Mouse (Mus musculus): ENCODE data around the gene Slc38a7. TPM values are rescaled to one million over a fixed set of nuclear protein-coding genes. Genes with fewer than 3 reads are reported as not detected.

Gene Slc38a7
- 6.6 and 14.5 TPM in 2 replicates for polyA plus RNA-seq (2012)

DNA sequence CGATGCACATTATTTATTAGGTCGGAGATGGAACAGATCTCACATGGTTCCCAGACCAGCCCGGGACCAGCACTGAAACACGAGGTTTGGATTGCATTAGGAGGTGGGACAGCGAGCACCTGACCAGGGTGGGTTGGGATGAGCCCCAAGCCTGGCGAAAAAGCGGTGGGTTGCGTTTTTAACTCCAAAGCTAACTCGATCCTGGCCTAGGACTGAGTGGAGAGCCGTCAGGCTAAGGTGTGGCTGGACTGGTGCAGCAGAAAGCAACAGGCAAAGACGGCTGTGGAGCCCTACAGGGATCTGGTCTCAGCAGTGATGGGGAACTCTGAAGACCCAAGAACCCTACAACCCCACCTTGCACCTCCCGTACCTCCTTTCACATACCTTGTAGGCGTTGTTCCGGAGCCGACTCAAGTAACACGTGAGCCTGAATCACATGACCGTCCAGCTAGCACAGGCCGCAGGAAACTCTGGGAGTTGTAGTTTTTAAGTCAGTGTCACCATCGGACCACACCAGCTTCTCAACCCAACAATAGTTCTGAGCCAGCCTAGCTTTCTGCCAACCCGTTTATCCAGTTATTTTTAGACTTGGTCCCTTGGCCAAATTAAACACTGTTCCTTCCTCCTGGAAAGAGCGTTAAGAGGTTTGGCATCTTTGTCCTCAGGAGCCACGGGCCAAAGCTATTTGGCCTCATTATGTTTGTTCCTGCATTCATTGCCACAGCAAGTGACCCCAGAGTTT is at the start of gene Slc38a7:
Slc38a7 (minus strand) TSS at position 438 of the 742 bp plus-strand sequence.
- no peak for TF ChIP-seq GATA1 (IDR thresholded peaks at IDR 0.05; ENCODE audit: low read length)

DNA sequence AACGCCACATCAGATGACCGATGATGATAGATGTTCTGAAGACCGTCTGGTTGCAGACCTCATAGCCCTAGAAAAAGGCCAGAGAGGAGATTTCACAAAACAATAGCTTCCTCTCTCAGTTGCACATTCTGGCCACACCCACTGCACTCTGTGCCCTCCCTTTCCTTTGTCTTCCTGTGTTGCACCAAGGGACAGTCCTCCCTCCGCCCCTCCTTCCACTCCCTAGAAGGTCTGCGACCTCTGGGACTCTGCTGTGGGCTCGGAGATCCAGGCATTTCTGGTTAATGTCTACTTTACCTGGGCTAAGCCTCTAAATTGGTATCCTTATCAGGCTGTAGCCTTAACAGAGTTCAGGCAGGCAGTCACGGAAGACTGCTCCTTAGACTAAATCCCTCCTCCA is 48.5 kb upstream of the Slc38a7 start:
- no peak for TF ChIP-seq GATA1 (IDR thresholded peaks at IDR 0.05; ENCODE audit: low read length)

DNA sequence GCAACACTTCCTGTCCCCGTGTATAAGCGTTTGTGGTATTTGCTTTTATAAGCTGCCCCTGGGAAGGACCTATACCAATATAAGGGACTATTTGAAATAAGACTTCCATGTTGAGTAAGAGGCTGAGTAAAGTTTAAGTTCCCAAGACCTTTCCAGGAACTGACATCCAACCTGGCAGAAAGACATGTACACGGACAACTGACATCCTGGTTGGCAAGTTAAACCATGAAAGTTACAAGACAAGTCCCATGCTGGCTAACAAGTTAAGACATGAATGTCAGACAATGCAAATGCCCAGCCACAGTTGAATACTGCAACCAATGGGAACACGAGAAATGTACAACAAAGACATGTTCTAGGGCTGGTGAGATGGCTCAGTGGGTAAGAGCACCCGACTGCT is 40.4 kb upstream of the Slc38a7 start:
- TF ChIP-seq GATA1 (IDR thresholded peaks at IDR 0.05; ENCODE audit: low read length), result no peak

DNA sequence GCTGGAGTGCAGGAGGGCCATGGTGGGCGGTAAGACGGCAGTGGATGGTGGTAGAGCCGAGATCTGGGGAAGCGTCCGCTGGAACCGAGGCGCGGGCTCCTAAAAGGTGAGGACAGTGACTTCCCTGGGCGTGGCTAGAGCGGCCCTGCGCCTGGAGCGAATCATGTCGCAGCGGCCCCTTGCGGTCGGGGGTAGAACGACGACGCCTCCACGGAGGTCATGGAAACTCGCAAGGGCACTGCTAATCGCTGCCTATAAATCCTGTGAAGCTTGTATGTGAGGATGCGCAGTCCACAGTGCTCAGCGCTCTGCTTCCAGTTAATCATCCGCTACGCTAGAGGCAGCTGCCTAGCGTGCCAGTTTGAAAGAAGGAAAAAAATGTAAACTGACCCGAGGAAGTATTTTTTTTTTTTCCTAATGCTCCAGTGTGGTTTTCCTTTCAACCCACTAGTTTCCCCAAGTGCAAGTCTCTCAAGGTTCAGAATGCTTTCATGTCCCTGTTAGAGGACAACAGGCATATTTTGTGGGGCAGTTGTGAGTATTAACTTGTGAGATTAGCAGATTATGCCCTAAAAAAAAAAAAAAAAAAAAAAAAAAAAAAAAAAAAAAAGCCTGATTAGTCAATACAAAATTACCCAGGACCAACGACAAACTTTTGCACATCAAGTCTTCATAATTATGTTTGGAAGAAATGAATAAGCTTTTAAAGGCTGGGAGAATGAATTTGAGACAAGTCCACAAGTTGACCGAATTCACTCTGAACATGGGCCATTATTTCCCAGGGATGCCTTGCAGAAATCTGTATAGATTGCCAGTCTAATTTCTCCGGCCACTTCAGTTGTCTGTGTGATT is 35.2 kb upstream of the Slc38a7 start, which contains the start of gene Got2:
Got2 (minus strand) TSS at position 263 of the 852 bp plus-strand sequence.
- no peak for TF ChIP-seq GATA1 (IDR thresholded peaks at IDR 0.05; ENCODE audit: low read length)

DNA sequence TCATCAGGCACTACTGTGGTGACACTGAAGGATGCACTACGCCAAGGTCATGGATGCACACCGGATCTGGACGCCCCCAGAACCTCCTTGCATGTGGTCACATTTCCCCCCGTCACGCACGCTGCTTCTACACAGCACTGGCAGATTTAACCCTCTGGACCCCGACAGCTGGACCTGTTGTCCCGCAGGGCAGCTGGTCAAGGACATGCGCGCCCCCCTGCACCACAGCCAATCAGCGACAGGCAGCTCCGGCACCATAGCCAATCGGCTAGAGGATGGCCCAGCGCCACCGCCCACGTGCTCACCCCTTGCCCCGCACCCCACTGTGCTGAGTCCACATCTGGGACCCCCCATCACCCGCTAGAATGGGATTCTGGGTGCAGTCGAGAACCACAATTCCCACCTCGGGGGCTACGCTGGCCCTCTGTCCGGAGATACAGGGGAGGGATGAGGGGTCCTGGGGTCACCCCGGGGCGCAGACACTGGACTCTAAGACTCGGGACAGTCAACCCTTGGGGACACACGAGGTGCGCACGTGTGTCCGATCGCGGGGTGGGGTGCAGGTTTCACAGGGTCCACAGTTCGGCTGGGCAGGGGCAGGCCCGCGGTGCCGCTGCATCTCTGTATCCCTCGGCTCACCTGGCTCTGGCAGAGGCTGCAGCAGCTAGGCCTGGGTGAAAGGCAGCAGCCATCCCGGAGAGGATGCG is 34.4 kb upstream of the Slc38a7 start:
- no peak for TF ChIP-seq GATA1 (IDR thresholded peaks at IDR 0.05; ENCODE audit: low read length)

DNA sequence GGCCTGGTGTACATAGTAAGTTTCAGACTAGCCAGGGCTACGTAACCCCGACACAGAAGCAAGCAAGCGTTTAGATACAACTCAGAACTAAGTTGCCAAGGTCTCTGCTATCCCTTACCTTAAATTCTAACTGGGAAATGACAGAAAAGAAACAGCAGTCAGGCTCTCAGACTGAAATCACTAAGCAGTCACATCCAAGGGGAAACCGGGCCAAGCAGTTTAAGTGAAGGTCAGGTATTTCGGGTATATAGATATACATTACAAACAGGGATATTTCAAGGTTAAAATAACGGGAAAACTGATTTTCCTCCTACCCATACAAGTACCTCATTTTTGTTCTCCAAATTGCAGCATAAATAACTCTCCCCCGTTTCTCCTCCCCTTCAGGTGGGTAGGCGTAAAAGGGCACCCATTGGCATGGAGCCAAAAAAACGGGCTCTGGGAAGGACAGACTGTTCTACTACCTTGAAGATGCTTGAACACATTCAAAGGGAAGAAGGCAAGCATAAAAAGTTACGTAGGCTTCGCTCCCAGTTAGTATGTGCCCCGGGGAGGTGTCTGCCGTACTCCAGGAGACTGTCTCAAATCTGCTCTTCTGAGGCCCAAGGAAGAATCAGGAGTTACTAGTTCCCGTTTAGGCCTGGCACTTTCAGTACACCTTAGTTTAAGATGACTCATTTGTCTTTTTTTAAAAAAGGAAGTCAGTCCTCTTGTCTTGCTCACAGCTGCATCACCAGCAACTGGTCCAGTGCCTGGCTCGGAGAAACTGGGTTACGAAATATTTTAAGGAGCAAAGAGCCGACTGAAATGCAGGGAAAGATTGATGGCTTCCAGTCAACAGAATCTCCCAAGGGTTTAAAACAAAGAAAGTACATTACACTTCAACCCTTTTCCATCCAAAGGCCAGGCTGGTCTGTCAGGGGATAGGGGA is 33.6 kb upstream of the Slc38a7 start:
- no peak for TF ChIP-seq GATA1 (IDR thresholded peaks at IDR 0.05; ENCODE audit: low read length)

DNA sequence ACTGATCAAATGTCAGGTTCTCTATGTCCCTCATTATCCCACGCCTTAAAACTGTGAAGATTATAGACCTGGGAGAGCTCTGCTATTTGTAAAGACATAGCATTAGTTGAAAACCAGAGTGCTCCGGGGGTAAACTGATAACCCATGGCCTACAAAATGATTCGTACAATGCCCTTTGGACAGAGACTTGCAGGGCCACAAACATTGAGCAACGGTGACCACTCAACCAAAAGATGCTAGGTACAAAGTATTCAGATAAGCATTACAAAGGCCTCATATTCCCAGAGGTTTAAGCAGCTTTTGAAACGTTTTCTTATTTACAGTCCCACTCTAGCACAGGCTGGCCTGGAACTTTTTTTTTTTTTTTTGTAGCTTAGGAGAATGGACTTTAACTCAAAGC is 32.6 kb upstream of the Slc38a7 start:
- TF ChIP-seq GATA1 (IDR thresholded peaks at IDR 0.05; ENCODE audit: low read length), result no peak

DNA sequence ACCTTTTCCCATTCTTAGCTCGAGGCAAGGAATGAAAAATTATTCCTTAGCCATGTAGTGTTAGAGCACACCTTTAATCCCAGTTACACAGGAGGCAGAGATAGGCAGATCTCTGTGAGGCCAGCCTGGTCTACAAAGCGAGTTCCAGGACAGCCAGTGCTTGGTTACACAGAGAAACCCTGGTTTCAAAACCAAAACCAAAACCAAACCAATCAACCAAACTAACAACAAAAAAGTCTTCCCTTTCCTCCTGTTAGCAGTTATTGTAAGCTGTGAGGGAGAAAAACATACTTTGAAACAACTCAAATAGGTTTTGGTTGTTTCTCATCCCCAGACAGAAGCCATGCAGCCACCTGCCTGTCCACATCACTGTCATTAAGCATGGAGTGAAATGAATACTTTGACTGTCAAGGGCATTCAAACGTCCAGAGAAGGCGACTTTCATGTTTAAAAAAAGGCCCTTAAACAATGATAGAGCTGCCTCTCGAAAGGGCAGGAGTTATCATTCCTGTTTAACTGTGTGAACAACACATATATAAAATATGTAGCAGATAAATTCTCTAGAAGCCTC is 32.0 kb upstream of the Slc38a7 start:
- no peak for TF ChIP-seq GATA1 (IDR thresholded peaks at IDR 0.05; ENCODE audit: low read length)

DNA sequence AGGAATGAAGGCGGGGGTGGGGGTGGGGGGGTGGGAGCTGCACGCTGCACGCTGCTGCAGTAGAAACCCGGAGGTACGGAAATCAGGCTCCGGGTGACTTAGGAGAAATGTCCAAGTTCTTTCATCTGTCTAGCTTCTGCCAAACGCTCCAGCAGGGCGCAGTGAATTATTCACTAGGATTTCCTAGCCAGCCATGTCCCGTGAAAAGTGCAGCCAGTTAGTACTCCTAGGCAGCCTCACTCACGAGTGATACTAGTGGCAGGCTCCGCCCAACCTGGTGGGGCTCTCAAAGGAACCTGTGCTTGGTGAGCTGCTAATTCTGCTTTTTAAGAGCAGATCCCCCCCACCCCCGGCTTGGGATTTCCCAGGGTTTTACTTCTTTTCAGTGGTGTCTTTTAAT is 31.2 kb upstream of the Slc38a7 start:
- no peak for TF ChIP-seq GATA1 (IDR thresholded peaks at IDR 0.05; ENCODE audit: low read length)

DNA sequence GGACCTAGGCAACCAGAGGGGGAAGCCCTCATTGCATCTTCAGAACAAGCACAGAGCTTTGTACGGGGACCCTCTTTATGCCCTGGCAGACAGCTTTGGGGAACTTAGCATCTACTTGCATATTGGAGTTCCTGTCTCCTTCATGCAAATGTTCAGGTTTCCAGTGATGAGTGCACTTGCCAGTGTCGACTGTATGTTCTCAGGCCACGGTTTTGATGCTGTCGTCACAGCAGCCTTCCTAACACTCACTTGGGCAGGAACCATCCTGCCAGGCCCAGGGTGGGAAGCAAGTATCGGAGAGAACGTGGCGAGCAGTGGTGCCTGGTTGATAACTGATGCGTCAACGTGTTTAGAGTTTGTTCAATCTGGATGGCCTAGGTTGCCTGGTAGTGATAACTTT is 28.9 kb upstream of the Slc38a7 start:
- no peak for TF ChIP-seq GATA1 (IDR thresholded peaks at IDR 0.05; ENCODE audit: low read length)

DNA sequence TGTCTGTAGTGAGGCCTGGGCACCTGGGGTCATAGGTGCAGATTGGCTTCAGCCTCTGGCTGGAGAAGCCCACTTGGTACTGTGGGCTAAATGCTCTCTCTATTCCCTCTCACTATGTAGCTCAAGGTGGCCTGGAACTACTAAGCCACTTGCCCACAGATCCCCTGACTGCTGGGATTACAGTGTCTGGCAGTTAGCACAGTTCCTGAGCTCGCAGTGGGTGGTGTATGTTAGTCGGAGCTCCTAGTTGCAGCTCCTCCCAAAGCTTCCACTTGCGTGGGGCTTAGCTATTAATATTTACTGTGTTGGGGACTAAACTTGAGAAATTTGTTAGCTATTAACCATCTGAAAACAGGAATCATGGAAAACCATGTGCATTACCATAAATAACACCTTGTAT is 28.2 kb upstream of the Slc38a7 start:
- no peak for TF ChIP-seq GATA1 (IDR thresholded peaks at IDR 0.05; ENCODE audit: low read length)

DNA sequence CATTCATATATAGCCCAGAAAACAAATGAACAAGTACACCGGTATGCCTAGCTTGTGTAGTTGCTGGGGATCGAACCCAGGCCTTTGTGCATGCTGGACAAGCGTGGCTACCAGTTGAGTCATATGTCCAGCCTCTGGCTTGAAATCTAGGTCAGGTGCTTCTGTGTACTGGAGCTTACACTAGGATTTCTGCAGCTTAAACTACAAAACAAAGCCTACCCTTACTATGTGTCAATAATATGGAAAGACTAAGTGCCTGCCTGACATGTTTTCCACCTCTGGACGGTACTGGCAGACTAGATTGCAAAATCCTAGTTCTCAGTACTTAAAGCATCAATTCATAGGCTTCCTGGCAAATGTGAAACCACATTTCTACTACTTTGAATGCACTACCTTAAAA is 26.5 kb upstream of the Slc38a7 start:
- TF ChIP-seq GATA1 (IDR thresholded peaks at IDR 0.05; ENCODE audit: low read length), result no peak

DNA sequence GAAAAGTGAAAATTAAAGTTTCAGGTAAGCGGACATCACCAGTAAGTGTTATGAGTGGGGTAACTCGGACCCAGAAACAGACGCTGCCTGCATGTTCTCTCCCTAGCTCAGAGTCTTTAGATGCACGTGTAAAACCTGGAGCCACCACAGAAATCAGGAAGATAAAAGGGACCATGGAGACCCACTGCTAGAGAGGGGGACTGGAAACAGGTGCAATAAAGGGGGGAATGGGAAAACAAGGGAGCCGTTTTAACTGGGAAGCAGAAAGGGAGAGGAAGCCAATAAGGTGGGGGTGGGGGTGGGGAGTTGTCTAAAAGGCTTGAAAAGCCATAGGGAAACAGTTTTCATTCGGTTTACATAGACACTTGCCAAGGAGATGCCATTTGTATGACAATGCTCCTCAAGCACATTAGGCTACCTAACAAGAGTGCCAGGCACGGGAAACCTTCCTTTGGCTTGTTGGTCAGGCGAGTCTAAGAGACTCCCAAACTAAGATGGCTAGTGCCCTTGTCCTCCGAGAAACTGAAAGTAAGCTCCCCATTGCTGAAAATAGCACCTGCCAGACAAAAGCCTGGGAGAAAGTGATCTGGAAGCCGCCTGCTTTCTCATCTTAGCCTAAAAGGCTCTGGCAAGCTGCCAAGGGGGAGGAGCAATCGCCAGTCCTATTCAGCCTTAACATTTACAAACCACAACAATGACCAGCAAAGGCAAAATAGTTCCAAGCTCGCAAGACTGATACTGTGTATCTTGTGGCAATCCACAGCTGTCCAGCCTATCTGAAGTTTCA is 25.0 kb upstream of the Slc38a7 start:
- TF ChIP-seq GATA1 (IDR thresholded peaks at IDR 0.05; ENCODE audit: low read length), result no peak

DNA sequence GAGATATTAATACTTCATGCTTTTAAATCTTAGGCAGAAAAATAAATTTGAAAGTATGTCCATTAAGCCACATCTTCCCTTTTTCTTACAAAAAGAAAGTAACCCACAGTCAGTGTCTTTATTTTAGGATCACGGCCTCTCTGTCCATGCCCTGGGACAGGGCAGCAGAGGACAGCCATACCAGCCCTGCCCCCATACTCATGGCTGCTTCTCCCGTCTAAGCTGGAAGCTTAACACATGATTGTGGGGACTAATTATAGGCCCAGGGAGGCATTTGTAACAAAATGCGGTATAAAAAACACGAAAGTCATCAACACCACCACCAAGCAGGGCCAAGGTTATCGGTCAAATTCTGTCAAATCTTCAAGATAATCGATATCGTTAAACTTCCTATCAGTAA is 21.9 kb upstream of the Slc38a7 start:
- TF ChIP-seq GATA1 (IDR thresholded peaks at IDR 0.05; ENCODE audit: low read length), result no peak

Measured in G1E-ER4 (cell line).